Comparison of ENCODE assay signal across 9 mouse cellular contexts in genomic region chr1:162337170-162337569, GRCm38 (mm10).
"Had no signal": no experiment of that assay in that cellular context is flagged by ENCODE, and none has a peak within 500 bp of the region (broad histone marks: within the 10 kb centered on the region; RNA-seq: fewer than 3 reads in every experiment).

No protein-coding gene starts in this region.

- H3K27ac ChIP-seq: liver, embryonic 15.5 days; neural tube, embryonic 12.5 days had no signal

- ATAC-seq: inflammation-experienced regulatory T-cells, adult 6 months; intestine, postnatal 0 days; lung, postnatal 0 days had no signal

- DNase-seq: lung, adult 2 months; right cerebral cortex, postnatal 25 days; thymus, postnatal 36 days had no signal

- H3K36me3 ChIP-seq: liver, embryonic 15.5 days; neural tube, embryonic 12.5 days had no signal

- H3K4me3 ChIP-seq: liver, embryonic 15.5 days; neural tube, embryonic 12.5 days had no signal

- H3K9ac ChIP-seq: liver, embryonic 15.5 days; neural tube, embryonic 12.5 days had no signal

- H3K4me1 ChIP-seq: liver, embryonic 15.5 days had no signal

- H3K9me3 ChIP-seq: liver, embryonic 15.5 days; neural tube, embryonic 12.5 days had no signal

- H3K4me2 ChIP-seq: liver, embryonic 11.5 days; liver, embryonic 15.5 days; neural tube, embryonic 12.5 days had no signal

- H3K27me3 ChIP-seq: liver, embryonic 15.5 days; neural tube, embryonic 12.5 days had no signal
